Mouse (Mus musculus) C2C12 (cell line): ENCODE results near the gene Obscn.

ENCODE experiments used
- CEBPB ChIP-seq: IDR thresholded peaks from one replicate; pipeline ENCODE4 v1.6.1; 2011; ENCODE audit warnings: low read depth, mild to moderate bottlenecking, control low read depth, moderate library complexity
- CTCF ChIP-seq: IDR thresholded peaks from one replicate; pipeline ENCODE4 v1.5.1; 2011; ENCODE audit not compliant: control insufficient read depth, insufficient read depth, insufficient read length
- FOSL1 ChIP-seq: IDR thresholded peaks from one replicate; pipeline ENCODE4 v1.8.0; 2011; ENCODE audit warnings: mild to moderate bottlenecking, low read length; ENCODE audit not compliant: poor library complexity, insufficient read depth, severe bottlenecking
- MAX ChIP-seq: IDR thresholded peaks from one replicate; pipeline ENCODE4 v1.6.1; 2011; ENCODE audit warnings: mild to moderate bottlenecking, control low read depth
- MYOD1 ChIP-seq: IDR thresholded peaks from one replicate; pipeline ENCODE4 v1.6.1; 2011; ENCODE audit warnings: low read depth; ENCODE audit not compliant: control insufficient read depth, insufficient read length
- MYOG ChIP-seq: IDR thresholded peaks from one replicate; pipeline ENCODE4 v1.6.1; 2011; ENCODE audit not compliant: control insufficient read depth, insufficient read length; ENCODE audit errors: extremely low read depth
- USF1 ChIP-seq: IDR thresholded peaks from one replicate; pipeline ENCODE4 v1.6.1; 2011; ENCODE audit warnings: low read depth, mild to moderate bottlenecking, control low read depth, moderate library complexity

- TF ChIP-seq USF1 (no peak), CTCF (no peak), CEBPB (no peak), MYOG (no peak), MAX (no peak), MYOD1 (no peak), FOSL1 (no peak)
These were observed 177.7 kb downstream of the Obscn start for GRCm38 (mm10) chr11:58958536-58958935.
